Mouse (Mus musculus) megakaryocyte, embryonic 14.5 days (primary cell): ENCODE data around the gene Zfp524.

Source experiments
- FLI1 ChIP-seq: IDR thresholded peaks from 2 replicates; pipeline ENCODE4 v1.6.1; 2012; ENCODE audit warnings: low read length, inconsistent platforms, mixed read lengths
- GATA1 ChIP-seq: IDR thresholded peaks from 3 replicates; pipeline ENCODE4 v1.6.1; 2012; ENCODE audit warnings: mixed read lengths, low read length, inconsistent platforms, borderline replicate concordance

DNA sequence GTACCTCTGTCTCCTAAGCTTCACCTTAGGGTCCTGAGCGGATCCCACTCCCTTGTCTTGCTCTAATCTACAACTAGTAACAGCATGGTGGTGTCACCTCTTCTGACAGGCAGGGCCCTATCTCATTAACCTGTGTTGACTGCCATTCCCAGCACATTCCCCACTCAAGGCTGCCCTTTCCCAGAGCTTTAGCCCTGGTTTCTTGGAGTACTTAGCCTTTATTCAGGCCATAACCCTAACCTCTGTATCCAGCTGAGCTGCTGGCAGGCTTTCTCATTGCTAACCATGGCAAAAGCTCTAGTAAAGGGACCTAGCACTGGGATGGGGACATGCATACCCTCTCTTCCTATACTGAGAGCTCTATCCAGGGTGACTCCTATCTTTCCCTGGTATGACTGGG, 44.4 kb downstream of the Zfp524 start:
- TF ChIP-seq GATA1 (no peak), FLI1 (no peak)
